Mouse (Mus musculus): ENCODE measurements around the gene S100z.

DNA sequence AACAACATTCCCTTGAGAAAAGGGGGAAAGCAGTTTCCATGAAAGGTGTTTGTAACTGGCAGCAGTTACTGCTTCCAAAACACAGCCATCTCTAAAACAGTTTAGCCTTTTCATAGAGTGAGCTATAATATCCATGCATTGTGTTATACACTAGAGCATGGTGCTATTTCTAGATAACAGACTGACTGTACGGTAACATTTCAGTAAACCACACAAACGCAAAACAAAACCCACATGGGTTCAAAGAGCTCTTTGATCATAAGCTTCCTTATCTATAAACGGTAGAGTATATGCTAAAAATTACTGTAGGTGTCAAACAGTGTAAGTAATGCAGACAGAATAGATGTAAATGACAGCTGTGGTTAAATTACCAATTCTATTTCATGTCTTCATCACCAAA, 28.8 kb downstream of the S100z start:
- no peak for TF ChIP-seq POLR2A (IDR thresholded peaks at IDR 0.05; ENCODE audit: control insufficient read depth, extremely low read depth, insufficient read depth, low read length, poor library complexity)
- TF ChIP-seq CTCF (IDR thresholded peaks at IDR 0.05; ENCODE audit: borderline replicate concordance, control insufficient read depth, extremely low read depth, insufficient read depth, low read length, poor library complexity): no peak
